Mouse (Mus musculus) lung, embryonic 14.5 days (tissue): ENCODE measurements at regions not wholly inside any gene's neighbourhood (a gene's known extent, or its start where the extent isn't known, plus 50 kb on each side); places are given as distances from the start of the nearest gene placed in this dataset.
"Not testable (repeated sequence)": the region's sequence is repeated elsewhere in the genome, so short reads cannot be mapped to it uniquely, and the experiment has no call there.

Experiments
- ATAC-seq: fragments of 200-750 bp; cut with Nextera tagmentation; 2 replicates; pipeline ENCODE4 v1.8.0; 2017; ENCODE audit warnings: mild to moderate bottlenecking, moderate TSS enrichment, moderate library complexity; ENCODE audit not compliant: insufficient read depth
- DNase-seq: peaks from one replicate; pipeline ENCODE4 v3.0.0-alpha.2; 2015
- H3K27ac ChIP-seq: fragments of 300-500 bp; sonication (generic); 2 replicates; pipeline ENCODE4 v1.5.1; 2014; ENCODE audit warnings: low read depth, mild to moderate bottlenecking, moderate library complexity
- H3K27me3 ChIP-seq: fragments of 300-500 bp; sonication (generic); 2 replicates; pipeline ENCODE4 v1.6.1; 2014; ENCODE audit warnings: low read length, control low read depth; ENCODE audit not compliant: insufficient read depth
- H3K36me3 ChIP-seq: fragments of 300-500 bp; sonication (generic); 2 replicates; pipeline ENCODE4 v1.6.1; 2014; ENCODE audit warnings: control low read depth; ENCODE audit not compliant: insufficient read depth
- H3K4me1 ChIP-seq: fragments of 300-500 bp; sonication (generic); 2 replicates; pipeline ENCODE4 v1.6.1; 2014; ENCODE audit warnings: antibody characterized with exemption, control low read depth; ENCODE audit not compliant: insufficient read depth
- H3K4me2 ChIP-seq: fragments of 300-500 bp; sonication (generic); 2 replicates; pipeline ENCODE4 v1.6.1; 2014; ENCODE audit warnings: mild to moderate bottlenecking
- H3K4me3 ChIP-seq: fragments of 300-500 bp; sonication (generic); 2 replicates; pipeline ENCODE4 v1.5.1; 2014; ENCODE audit warnings: low read depth, low read length
- H3K9ac ChIP-seq: fragments of 300-500 bp; sonication (generic); 2 replicates; pipeline ENCODE4 v1.6.1; 2014
- H3K9me3 ChIP-seq: fragments of 300-500 bp; sonication (generic); 2 replicates; pipeline ENCODE4 v1.6.1; 2016; ENCODE audit warnings: low read depth, low read length, control low read depth
- CTCF ChIP-seq: IDR thresholded peaks from 2 replicates; pipeline ENCODE4 v1.5.1; 2016; ENCODE audit warnings: antibody characterized with exemption, low read depth
- WGBS: fragments of 180-500 bp; shearing (Covaris S2); extraction: QIAGEN DNeasy Blood & Tissue Kit; methylation state at CpG from one replicate; pipeline ENCODE4 v1.1.7; 2014; 5-methylcytosine and 5-hydroxymethylcytosine counted together

DNA sequence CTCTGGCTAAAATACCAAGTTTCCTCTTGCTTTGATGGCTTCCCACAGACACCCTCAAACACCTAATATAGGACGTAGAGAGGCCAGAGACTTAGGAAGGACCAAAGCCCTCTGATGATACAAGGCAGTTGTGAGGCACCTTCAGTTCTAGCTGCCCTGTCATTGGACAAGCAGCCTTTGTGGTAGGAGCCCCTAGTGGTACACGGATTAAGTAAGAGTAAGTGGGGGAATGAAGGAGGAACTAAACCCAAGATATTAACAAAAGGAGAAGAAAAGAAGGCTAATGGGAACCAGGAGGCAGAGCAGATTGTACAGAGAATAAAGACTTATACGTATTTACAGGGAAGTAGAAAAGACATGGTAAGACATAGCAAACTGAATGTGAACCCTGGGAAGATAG lies 352.3 kb upstream of the Tmco5 start:
- H3K4me1 ChIP-seq, ATAC-seq, H3K36me3 ChIP-seq, H3K9ac ChIP-seq, H3K4me3 ChIP-seq, H3K27me3 ChIP-seq, H3K9me3 ChIP-seq, H3K27ac ChIP-seq, H3K4me2 ChIP-seq, DNase-seq: not testable (repeated sequence)
- WGBS, result 84% methylated on average over 1 of the region's 3 CpGs

DNA sequence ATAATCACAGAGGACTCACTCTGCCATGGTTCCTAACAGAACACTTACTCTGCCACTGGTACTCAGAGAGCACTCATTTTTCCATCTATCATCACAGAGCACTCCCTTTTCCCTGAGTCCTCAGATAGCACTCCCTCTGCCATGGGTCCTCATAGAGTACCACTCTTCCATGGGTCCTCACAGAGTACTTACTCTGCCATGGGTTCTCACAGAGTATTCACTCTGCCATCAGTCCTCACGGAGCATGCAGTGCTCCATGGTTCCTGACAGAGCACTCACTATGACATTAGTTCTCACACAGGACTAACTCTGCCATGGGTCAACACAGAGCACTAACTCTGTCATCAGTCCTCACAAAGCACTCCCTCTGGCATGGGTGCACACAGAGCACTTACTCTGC lies 342.0 kb upstream of the Tmco5 start:
- 84% methylated on average over 1 of the region's 1 CpGs for WGBS
- ATAC-seq (no peak), DNase-seq (no peak)
- H3K4me3 ChIP-seq, result no peak overlapping the region
- H3K4me2 ChIP-seq, result no peak overlapping the region
- TF ChIP-seq CTCF, result no peak
- no peaks in the 10 kb centered on the region for H3K36me3 ChIP-seq
- H3K27ac ChIP-seq, result no peak overlapping the region
- no peaks in the 10 kb centered on the region for H3K27me3 ChIP-seq
- peaks cover 15% of the 10 kb centered on the region; the same call in 1 of the 2 replicates for H3K9me3 ChIP-seq
- no peaks in the 10 kb centered on the region for H3K4me1 ChIP-seq
- H3K9ac ChIP-seq, result no peak overlapping the region

DNA sequence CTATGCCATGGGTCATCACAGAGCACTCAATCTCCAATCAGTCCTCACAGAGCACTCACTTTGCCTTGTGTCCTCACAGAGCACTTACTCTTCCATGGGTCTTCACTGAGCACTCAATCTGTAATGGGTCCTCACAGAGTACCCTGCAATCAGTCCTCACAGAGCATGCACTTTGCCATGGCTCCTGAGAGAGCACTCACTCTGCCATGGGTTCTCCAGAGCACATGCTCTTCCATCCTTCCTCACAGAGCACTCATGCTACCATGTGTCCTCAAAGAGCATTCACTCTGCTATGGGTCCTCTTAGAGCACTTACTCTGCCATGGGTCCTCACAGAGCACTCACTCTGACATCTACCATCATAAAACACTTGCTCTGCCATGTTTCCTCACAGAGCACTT lies 319.1 kb upstream of the Tmco5 start:
- H3K4me2 ChIP-seq, result no peak overlapping the region
- DNase-seq, result no peak
- TF ChIP-seq CTCF, result no peak
- H3K9ac ChIP-seq, result no peak overlapping the region
- H3K27me3 ChIP-seq, result no peaks in the 10 kb centered on the region
- H3K4me3 ChIP-seq, result no peak overlapping the region
- H3K27ac ChIP-seq, result no peak overlapping the region
- H3K36me3 ChIP-seq, result no peaks in the 10 kb centered on the region
- no peak for ATAC-seq
- 0 out of 2 replicates have a peak, but pooled peaks cover 2% of the 10 kb centered on the region for H3K9me3 ChIP-seq
- H3K4me1 ChIP-seq, result no peaks in the 10 kb centered on the region

DNA sequence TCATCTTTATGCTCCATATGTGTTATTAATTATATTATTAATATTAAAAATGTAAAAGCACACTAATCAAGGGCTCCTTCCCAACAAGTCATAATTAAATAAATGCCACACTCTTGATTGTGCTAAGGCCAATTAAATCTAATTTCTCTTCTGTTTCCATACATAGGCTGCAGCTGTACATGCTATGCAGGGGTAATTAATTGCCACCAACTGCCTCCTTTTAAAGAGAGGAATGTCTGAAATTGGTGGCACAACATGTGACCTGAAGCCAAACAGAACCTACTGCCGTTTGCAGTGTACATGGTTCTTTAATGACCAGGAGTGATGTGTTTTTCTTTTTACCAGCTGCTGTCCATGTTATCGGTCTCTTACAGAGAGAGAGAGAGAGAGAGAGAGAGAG lies 294.5 kb upstream of the Tmco5 start:
- Histone ChIP-seq H3K27me3 (no peaks in the 10 kb centered on the region), H3K4me3 (no peak overlapping the region), H3K4me1 (no peaks in the 10 kb centered on the region), H3K4me2 (no peak overlapping the region), H3K36me3 (no peaks in the 10 kb centered on the region), H3K9ac (no peak overlapping the region), H3K9me3 (no peaks in the 10 kb centered on the region), H3K27ac (no peak overlapping the region)
- DNase-seq (no peak), ATAC-seq (no peak)
- 15% methylated on average over 2 of the region's 2 CpGs for WGBS
- no peak for TF ChIP-seq CTCF

DNA sequence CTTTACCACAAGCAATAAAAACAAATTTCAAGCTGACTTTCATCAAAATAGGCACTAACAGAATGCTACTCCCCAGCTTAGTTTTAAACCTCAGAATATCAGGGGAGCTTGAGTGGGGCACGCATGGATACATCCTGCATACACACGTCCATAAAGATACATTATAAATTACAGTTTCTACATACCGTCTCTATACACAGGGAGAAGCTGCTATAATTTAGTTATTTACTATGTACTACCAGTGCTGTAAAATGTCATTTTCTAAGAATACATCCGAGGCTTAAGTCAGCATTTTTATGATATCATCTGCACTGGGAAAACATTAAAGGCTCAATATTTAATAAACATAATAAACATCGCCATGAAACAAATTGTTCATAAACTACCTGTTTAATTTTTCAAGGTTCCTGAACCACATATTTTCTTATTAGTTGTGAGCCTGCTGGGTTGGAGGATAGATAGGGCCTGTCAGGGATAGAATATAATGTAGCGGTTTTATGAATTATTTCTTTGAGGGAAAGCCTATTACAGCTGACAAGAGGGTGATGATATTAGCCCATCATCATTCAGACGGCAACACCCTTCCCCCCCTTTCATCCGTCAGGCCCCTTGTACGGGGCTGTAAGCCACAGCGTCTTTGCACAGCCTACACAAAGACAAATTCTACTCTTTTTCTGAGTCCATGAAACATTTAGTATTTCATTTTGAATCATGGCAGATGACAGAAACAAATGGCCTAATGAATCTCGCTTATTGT lies 292.1 kb upstream of the Tmco5 start:
- Histone ChIP-seq H3K4me2 (no peak overlapping the region), H3K4me1 (no peaks in the 10 kb centered on the region), H3K9ac (no peak overlapping the region), H3K36me3 (no peaks in the 10 kb centered on the region), H3K27me3 (no peaks in the 10 kb centered on the region), H3K27ac (no peak overlapping the region), H3K4me3 (no peak overlapping the region), H3K9me3 (no peaks in the 10 kb centered on the region)
- ATAC-seq (no peak), DNase-seq (no peak)
- TF ChIP-seq CTCF, result no peak
- WGBS, result 62% methylated on average over 11 of the region's 11 CpGs

DNA sequence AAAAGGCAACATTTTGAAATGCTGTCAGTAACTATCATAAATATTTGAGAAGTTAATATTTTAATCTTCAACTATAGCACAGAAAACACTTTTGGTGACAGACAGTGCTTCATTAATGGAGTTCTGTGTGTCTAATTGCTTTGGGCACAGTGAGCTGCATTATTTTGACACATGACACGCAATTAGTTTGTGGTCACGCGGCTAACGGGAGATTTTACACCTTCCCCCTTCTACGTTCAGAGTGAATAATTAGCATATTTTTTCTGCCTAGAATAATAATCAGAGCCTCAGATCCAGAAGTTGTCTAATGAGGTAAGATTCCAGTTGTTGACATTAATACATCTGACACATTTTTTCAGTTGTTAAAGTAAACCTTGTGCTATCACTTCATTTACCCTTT lies 272.6 kb upstream of the Tmco5 start:
- ATAC-seq, result no peak
- Histone ChIP-seq H3K9me3 (no peaks in the 10 kb centered on the region), H3K4me2 (no peak overlapping the region), H3K9ac (no peak overlapping the region), H3K4me1 (no peaks in the 10 kb centered on the region), H3K4me3 (no peak overlapping the region), H3K27ac (no peak overlapping the region), H3K36me3 (no peaks in the 10 kb centered on the region), H3K27me3 (no peaks in the 10 kb centered on the region)
- no peak for TF ChIP-seq CTCF
- 63% methylated on average over 5 of the region's 5 CpGs for WGBS
- no peak for DNase-seq

DNA sequence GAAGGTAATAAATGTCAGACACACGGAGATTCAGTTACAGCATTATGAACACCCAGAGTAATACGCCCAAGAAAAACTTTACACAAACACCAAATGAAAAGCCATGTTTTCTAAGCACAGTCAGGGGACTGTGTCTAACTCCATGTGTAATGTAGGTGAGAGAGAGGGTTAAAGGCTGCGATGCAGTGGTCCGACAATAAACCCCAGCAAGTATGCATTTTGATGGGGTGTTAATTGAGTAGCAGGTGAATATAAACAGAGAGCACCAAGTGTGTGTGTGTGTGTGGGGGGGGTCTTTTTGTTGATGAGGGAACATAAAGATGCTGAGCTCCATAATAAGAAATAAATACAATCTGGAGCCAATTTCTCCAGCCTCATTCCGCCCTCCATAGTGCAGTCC lies 238.6 kb upstream of the Tmco5 start:
- no peak for DNase-seq
- WGBS, result 60% methylated on average over 5 of the region's 5 CpGs
- H3K9me3 ChIP-seq, result no peaks in the 10 kb centered on the region
- no peak for TF ChIP-seq CTCF
- no peak overlapping the region for H3K4me2 ChIP-seq
- no peak overlapping the region for H3K27ac ChIP-seq
- H3K9ac ChIP-seq, result no peak overlapping the region
- H3K4me3 ChIP-seq, result no peak overlapping the region
- no peak for ATAC-seq
- no peaks in the 10 kb centered on the region for H3K4me1 ChIP-seq
- H3K27me3 ChIP-seq, result no peaks in the 10 kb centered on the region
- H3K36me3 ChIP-seq, result no peaks in the 10 kb centered on the region

DNA sequence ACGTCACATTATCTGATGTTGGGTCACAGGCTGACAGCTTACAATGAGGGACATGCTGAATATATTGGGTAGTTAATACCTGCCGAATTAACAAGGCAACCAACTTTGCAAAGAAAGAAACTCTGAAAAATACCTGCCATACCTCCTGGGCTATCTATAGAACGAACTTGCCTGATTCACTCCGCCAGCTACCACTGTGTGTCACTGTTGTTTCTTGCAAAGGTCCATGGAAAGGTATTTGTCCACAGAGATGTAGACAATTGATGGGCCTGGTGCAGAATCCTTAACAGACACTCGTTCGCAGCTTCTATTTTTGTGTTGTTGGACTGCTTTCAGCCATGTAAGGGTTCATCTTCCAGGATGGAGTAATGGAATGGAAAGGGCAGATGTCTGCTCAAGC lies 226.4 kb upstream of the Tmco5 start:
- Histone ChIP-seq H3K36me3 (no peaks in the 10 kb centered on the region), H3K9ac (no peak overlapping the region), H3K9me3 (no peaks in the 10 kb centered on the region), H3K27me3 (no peaks in the 10 kb centered on the region), H3K27ac (no peak overlapping the region), H3K4me3 (no peak overlapping the region), H3K4me1 (no peaks in the 10 kb centered on the region), H3K4me2 (no peak overlapping the region)
- peak; percentile 25; the same call in 1 of the 2 replicates for TF ChIP-seq CTCF
- whole genome bisulfite sequencing, result 84% methylated on average over 6 of the region's 6 CpGs
- DNase-seq (peak; percentile 3), ATAC-seq (no peak)
